Mouse (Mus musculus): ENCODE results near the gene Themis3. TPM values are rescaled to one million over a fixed set of nuclear protein-coding genes. Genes with fewer than 3 reads are reported as not detected.

The Themis3 gene
- total RNA-seq (2021) = under 1 TPM in 1 of 2 experiments, not detected in 1; 0.08 TPM

DNA sequence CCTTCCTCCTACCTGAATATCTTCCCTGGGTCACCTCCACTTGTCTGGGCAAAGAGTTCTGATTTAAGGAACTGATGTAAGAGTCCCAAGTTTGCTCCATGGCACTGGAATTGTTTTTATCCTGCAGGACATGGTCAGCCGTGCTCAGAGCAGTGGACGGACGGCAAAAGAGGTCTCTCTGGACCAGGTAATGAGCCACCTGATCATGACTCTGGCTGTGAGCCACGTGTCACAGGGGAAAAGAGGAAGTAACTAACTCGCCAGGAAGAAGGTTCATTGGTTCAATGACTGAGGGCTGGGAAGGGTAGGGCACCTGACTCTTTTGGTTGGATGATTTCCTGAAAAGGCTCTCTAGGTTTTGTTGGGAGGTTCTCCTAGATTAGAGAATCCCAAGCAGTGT is at the start of gene Themis3:
Gene Themis3 (minus strand): TSS at position 187 of the 400 bp plus-strand sequence.
- intact Hi-C loops (cut with DNase I) = no loop called here

DNA sequence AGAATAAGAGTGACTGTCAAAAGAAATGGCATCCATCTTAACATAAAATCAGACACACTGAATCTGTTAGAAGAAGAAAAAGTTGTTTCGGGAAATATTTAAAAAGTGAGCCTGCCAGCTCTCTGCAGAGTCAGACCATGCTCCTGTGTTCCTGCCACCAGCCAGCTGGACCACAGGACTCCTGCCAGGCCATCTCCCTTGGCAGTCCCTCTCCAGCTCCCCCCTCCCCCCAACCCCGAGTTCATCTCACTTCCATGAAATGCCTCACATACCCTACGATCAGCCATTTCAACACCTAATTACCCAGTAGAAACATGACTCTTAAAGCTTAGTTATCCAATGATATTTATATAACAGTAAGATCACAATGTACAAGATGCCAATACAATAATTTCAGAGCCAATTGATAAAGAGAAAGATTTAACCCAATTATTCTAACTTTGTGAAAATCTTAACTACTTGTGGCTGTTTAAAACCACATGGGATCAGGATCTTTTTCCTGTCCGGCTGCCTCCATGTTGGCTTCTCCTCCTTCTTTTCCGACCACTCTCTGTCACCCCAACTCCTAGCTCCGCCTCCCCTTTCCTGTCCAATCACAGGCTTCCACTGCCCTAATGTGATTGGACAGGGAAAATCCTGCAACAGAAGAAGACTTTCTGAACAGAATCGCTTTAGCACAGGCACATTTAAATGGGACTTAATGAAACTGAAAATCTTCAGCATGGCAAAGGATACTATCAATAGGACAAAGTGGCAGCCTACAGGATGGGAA is 43.7 kb upstream of the Themis3 start:
- intact Hi-C loops (cut with DNase I) = no loop called here
- no peak for DNase-seq (ENCODE audit: low spot score)

More for the DNA sequence above, at the start of gene Themis3:
- no peak for DNase-seq (ENCODE audit: low spot score)

- no peak for DNase-seq (ENCODE audit: low spot score)
Observed at GRCm38 (mm10) chr17:66619996-66620656, 25.7 kb upstream of the Themis3 start.

GRCm38 (mm10) chr17:66619255-66619826 is 24.9 kb upstream of the Themis3 start:
- intact Hi-C loops (cut with DNase I) = no loop called here
- no peak for DNase-seq (ENCODE audit: low spot score)

More at GRCm38 (mm10) chr17:66619996-66620656, 25.7 kb upstream of the Themis3 start:
- intact Hi-C loops (cut with DNase I) = no loop called here

- intact Hi-C loops (cut with DNase I) = no loop called here
- no peak for DNase-seq (ENCODE audit: low spot score)
Observed at GRCm38 (mm10) chr17:66610032-66610431, 15.6 kb upstream of the Themis3 start.

DNA sequence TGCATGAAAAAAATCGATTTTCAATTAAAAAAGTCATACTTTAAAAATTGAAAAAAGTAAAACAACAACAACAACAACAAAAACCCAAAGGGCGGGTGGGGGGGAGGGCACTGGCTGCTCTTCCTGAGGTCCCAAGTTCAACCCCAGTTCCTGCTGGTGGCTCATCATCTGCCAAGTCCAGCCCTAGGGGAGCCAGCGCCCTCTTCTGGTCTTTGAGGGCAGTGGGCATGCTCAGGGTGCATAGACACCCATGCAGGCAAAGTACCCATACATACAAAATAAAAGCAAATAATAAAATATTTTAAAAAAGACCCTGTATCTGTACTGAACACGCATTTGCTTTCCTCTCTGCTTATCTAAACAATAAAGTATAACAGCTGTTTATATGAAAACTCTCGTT is 10.5 kb upstream of the Themis3 start:
- intact Hi-C loops (cut with DNase I) = no loop called here
- no peak for DNase-seq (ENCODE audit: low spot score)

GRCm38 (mm10) chr17:66601171-66601570 is 6.8 kb upstream of the Themis3 start:
- DNase-seq (ENCODE audit: low spot score) = no peak
- intact Hi-C loops (cut with DNase I) = no loop called here

DNA sequence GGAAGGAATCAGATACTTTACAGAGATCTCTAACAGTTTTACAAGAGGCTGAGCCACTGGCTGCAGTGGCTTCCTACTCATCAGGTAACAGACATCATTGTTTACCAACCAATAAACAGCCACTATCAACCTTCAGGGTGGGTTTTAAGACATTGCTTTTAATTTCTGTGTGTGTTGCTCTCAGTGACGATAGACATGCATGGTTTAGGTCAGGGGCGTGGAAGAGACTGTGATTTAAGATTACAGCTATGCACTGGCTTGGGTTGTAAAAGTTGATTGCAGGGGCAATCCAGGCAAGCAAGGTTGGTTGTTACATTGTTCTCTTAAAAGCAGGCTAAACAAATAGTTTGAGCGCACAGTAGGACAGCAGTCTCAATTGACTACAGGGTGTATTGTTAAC is 1.4 kb upstream of the Themis3 start:
- intact Hi-C loops (cut with DNase I) = no loop called here
- no peak for DNase-seq (ENCODE audit: low spot score)

- no peak for DNase-seq (ENCODE audit: low spot score)
- intact Hi-C loops (cut with DNase I) = no loop called here
Observed at GRCm38 (mm10) chr17:66595256-66595655, 835 bp upstream of the Themis3 start.

DNA sequence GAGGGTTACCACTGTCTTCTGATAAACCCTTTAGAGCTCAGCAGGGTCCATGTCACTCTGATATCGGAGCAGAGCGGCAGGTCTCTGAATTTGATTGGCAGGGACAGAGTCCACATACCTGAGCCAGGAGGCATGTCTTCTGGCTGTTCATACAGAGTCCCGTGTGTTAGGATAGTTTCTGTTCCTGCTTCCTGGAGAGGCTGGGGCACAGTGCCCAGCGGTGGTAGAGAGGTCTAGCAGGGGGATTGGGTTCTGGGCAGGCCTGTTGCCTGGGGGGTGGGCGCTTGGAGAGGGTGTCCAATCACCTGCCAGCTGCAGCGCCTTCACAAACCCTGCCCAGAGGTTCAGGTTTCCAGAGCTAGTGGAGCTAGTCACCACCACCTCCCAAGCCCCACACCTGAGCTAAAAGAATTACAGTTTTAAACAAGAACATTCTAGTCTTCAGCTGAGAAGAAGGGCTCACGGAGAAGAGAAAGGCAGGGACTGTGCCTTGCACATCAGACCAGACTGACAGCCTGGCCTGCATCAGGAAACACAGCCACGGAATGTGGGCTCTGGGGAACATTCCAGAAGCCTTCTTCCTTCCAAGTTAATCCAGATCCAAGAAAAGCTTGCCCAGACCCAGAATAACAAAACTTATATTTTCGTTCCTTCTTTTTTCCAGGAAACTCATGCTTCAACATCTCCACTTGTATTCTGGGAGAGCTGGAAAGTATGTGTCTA is 3.9 kb downstream of the Themis3 start:
- DNase-seq (ENCODE audit: low spot score) = no peak
- intact Hi-C loops (cut with DNase I) = no loop called here

- no peak for DNase-seq (ENCODE audit: low spot score)
- intact Hi-C loops (cut with DNase I) = no loop called here
Observed at GRCm38 (mm10) chr17:66589864-66590263, 4.6 kb downstream of the Themis3 start.

DNA sequence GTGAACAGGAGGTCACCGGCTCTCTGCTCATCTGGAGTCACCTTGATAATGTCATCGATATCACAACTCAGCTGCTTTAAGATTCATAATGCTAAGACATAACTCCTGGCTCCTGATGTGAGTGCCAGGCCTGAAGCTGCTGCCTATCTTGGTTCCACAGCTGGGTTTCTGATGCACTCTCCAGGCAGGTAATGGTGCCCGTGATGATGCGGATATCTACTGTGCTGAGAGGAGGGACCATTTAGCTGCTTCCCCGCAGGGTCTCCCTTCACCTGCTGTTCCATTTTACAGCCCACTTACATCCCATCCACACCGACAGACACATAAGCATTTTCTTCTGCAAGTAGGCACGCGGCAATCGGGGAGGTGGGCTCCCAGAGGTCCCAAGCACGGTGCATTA is 7.7 kb downstream of the Themis3 start:
- intact Hi-C loops (cut with DNase I) = no loop called here
- no peak for DNase-seq (ENCODE audit: low spot score)

DNA sequence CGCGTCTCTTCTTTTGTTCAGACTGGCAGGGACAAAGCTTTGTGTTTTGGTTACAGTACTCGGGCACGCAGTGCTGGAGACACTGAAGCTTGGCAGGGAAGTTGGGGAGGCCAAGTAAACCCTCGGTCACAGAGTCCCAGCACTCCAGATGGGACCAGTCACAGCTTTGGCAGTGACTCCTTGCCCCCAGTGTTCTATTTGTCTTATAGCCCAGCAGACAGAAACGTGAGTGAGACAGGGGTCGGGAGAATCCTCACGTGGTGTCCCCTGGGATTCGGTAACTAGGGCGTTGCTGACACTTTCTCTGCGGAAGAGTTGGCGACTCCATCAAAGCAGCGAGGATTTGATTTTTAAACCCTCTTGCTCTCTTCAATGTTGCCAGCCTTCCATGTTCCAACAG is 8.3 kb downstream of the Themis3 start:
- intact Hi-C loops (cut with DNase I) = no loop called here

GRCm38 (mm10) chr17:66580990-66581389 is 13.4 kb downstream of the Themis3 start:
- intact Hi-C loops (cut with DNase I) = no loop called here

More for the DNA sequence above, 8.3 kb downstream of the Themis3 start:
- no peak for DNase-seq (ENCODE audit: low spot score)

DNA sequence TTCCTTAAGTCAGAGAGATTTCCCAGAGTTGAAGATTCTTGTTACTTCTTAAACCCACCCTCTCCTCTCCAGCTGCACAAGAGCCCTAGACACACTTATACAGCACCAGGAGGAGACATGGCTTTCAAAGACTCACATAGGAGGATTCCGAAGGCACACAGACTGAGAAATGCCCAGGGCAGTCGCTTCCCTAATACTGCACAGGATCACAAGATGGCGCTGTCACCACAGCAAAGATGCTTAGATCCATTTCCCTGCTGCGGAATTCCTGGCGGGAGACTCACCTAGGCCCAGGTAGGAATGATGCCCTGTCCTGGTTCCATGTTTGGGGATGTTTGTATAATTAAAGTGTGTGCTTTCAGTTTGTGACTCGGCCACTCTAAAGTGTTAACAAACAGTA is 16.4 kb downstream of the Themis3 start:
- intact Hi-C loops (cut with DNase I) = loop anchor here (2.0 to 10.0 kb wide), 4 partner anchors 894 to 1257 kb away; no protein-coding TSS in a partner anchor
- no peak for DNase-seq (ENCODE audit: low spot score)

More at GRCm38 (mm10) chr17:66580990-66581389, 13.4 kb downstream of the Themis3 start:
- DNase-seq (ENCODE audit: low spot score) = no peak

DNA sequence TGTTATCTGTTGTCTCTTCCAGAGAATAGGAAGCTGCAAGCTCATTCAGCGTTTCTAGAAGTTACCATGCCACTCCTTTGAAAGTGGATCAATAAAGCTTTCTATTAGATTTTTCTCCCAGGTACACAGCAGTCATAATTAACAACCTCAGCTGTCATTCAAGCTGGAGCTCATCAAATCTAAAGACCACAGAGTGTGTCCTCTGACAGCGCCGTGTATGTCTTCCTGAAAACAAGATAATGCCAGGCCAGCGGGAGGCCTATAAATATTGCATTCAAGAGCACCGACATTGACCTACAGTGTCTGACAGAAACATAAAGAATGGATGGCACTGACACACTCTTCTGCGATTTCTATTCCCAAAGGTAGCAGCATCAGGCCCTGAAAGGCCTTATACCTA is 16.9 kb downstream of the Themis3 start:
- intact Hi-C loops (cut with DNase I) = loop anchor here (5.0 to 10.0 kb wide), 2 partner anchors 895 to 1257 kb away; no protein-coding TSS in a partner anchor
- no peak for DNase-seq (ENCODE audit: low spot score)

- no peak for DNase-seq (ENCODE audit: low spot score)
- intact Hi-C loops (cut with DNase I) = loop anchor here (10.0 kb wide), 1 partner anchor 1262 kb away; no protein-coding TSS in a partner anchor
Observed at GRCm38 (mm10) chr17:66572677-66573060, 21.8 kb downstream of the Themis3 start.

DNA sequence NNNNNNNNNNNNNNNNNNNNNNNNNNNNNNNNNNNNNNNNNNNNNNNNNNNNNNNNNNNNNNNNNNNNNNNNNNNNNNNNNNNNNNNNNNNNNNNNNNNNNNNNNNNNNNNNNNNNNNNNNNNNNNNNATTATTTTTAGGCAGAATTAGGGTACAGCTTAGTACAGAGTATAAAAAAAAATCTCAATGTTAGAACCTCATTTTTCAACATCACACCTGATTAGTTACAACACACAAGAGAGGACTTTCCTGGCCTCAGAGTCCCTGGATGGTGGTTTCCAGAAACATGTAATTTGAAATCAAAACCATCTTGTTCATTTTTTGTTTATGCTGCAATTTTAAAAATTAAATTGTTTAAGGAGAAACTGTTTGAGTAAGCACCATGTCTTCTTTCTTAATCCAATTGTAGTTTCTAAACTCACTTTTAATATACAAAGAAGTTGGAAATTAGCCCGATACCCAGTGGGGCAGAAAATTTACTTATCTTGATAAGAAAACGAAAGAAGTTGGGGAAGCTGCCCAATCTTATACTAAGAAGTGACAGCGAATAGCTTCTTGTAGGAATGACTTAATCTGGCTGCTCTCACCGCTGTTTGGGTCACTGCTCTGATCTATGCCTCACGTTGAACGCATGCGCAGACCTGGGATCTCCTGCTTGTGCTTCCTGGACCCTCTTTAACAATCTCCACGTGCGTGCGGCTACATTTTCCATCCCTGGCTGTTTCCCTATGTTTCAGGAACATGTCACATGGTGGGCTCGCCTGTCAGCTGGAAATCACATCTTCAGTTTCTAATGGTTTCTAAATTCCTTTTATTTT is 22.4 kb downstream of the Themis3 start:
- intact Hi-C loops (cut with DNase I) = loop anchor here (10.0 kb wide), 1 partner anchor 1263 kb away; no protein-coding TSS in a partner anchor
- no peak for DNase-seq (ENCODE audit: low spot score)

DNA sequence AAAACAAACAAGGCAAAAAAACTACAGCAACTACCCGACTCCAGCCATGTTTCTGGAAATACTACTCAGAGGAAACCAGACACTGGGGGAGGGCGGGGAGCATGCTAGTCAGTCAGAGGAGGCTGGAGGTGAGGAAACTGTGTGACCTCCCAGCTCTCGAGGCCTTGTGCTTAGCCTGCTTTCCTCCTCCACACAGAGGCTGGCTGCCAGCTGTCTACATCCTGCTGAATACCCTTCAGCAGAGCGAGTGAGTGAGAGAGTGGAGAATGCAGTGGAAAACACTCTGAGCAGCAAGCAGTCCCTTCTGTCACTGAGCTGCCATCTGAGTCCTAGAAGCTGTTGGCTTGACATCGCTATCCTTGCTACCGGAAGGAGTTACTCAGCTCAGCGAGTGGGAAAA is 30.2 kb downstream of the Themis3 start:
- intact Hi-C loops (cut with DNase I) = no loop called here
- no peak for DNase-seq (ENCODE audit: low spot score)
